Mouse (Mus musculus): ENCODE results near the gene Sertad4. TPM values are rescaled to one million over a fixed set of nuclear protein-coding genes. Genes with fewer than 3 reads are reported as not detected.

Gene Sertad4
- polyA plus RNA-seq, 1 experiment from 2014 or later, result 9.4 TPM

GRCm38 (mm10) chr1:192800338-192800737, 55.2 kb downstream of the Sertad4 start:
- H3K9me3 ChIP-seq (ENCODE audit: control insufficient read depth, low read length), result 0 out of 2 replicates have a peak, but pooled peaks cover 2% of the 10 kb centered on the region
- peaks cover 29% of the 10 kb centered on the region for H3K4me1 ChIP-seq (replicated peaks; ENCODE audit: control insufficient read depth, insufficient read depth, low read length)
- H3K27ac ChIP-seq (ENCODE audit: low read length), result no peak overlapping the region
- no peak overlapping the region for H3K4me3 ChIP-seq (ENCODE audit: low read length)
- 72% methylated on average over 8 of the region's 8 CpGs for WGBS
- no peak overlapping the region for H3K4me2 ChIP-seq (ENCODE audit: low read depth, low read length)
- no peak for ATAC-seq (ENCODE audit: low read depth)
- H3K36me3 ChIP-seq (ENCODE audit: control insufficient read depth, insufficient read depth, low read length), result no peaks in the 10 kb centered on the region
- H3K27me3 ChIP-seq (ENCODE audit: control insufficient read depth, insufficient read depth, low read depth, low read length), result no peaks in the 10 kb centered on the region
- no peak overlapping the region for H3K9ac ChIP-seq (ENCODE audit: low read length)

DNA sequence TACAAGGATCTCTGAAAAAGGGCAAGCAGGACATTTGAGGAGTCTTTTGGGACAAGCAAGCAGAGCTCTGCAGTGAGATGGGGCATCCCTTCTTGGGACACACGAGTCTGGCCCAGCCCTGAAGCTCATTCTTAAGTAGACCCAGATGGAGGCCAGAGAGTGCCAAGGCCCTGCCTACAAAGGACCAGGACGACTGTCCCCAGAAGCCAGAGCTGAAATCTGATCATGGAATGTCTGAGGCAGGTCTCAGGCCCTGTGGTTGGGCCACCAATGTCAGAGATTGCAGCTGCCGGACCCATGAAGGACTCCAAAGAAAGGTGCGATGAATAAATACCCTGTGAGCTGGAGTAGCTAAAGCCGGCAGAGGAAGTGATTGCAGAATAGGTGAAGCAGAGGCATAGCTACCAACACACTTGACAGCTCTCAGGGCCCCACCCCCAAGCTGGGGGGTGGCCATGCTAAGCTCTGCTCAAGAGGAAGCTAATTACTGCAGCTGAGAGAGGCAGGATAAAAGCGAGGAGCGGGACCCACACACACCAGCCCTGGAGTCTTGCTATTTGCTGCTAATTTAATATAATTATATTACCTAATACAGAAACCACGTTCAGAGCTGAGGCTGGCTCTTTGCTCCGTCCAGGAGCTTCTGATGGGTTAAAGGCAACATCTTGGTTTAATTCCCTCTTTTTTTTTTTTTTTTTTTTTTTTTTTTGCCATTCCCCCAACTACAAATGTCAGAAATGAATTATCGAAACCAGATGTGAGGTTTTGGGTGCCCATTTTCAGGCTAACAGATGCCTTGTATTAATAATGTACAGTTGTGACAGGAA, 56.2 kb downstream of the Sertad4 start:
- Histone ChIP-seq H3K4me3 (ENCODE audit: low read length) (no peak overlapping the region), H3K27ac (ENCODE audit: low read length) (peak overlapping the region; percentile 80), H3K4me1 (replicated peaks; ENCODE audit: control insufficient read depth, insufficient read depth, low read length) (peaks cover 29% of the 10 kb centered on the region), H3K9me3 (ENCODE audit: control insufficient read depth, low read length) (0 out of 2 replicates have a peak, but pooled peaks cover 2% of the 10 kb centered on the region), H3K9ac (ENCODE audit: low read length) (no peak overlapping the region), H3K4me2 (ENCODE audit: low read depth, low read length) (no peak overlapping the region), H3K27me3 (ENCODE audit: control insufficient read depth, insufficient read depth, low read depth, low read length) (no peaks in the 10 kb centered on the region), H3K36me3 (ENCODE audit: control insufficient read depth, insufficient read depth, low read length) (no peaks in the 10 kb centered on the region)
- ATAC-seq (ENCODE audit: low read depth), result peak; percentile 51
- WGBS, result 38% methylated on average over 10 of the region's 10 CpGs

GRCm38 (mm10) chr1:192798212-192799164, 57.1 kb downstream of the Sertad4 start:
- H3K27ac ChIP-seq (ENCODE audit: low read length), result peak overlapping the region; percentile 80
- H3K36me3 ChIP-seq (ENCODE audit: control insufficient read depth, insufficient read depth, low read length), result no peaks in the 10 kb centered on the region
- H3K4me2 ChIP-seq (ENCODE audit: low read depth, low read length), result no peak overlapping the region
- no peaks in the 10 kb centered on the region for H3K27me3 ChIP-seq (ENCODE audit: control insufficient read depth, insufficient read depth, low read depth, low read length)
- H3K4me1 ChIP-seq (replicated peaks; ENCODE audit: control insufficient read depth, insufficient read depth, low read length), result peaks cover 29% of the 10 kb centered on the region
- no peak overlapping the region for H3K4me3 ChIP-seq (ENCODE audit: low read length)
- 0 out of 2 replicates have a peak, but pooled peaks cover 2% of the 10 kb centered on the region for H3K9me3 ChIP-seq (ENCODE audit: control insufficient read depth, low read length)
- no peak overlapping the region for H3K9ac ChIP-seq (ENCODE audit: low read length)
- ATAC-seq (ENCODE audit: low read depth), result peak; percentile 82
- WGBS, result 34% methylated on average over 16 of the region's 16 CpGs

- Histone ChIP-seq H3K27ac (ENCODE audit: low read length) (no peak overlapping the region), H3K4me3 (ENCODE audit: low read length) (no peak overlapping the region), H3K9ac (ENCODE audit: low read length) (no peak overlapping the region), H3K27me3 (ENCODE audit: control insufficient read depth, insufficient read depth, low read depth, low read length) (no peaks in the 10 kb centered on the region), H3K4me2 (ENCODE audit: low read depth, low read length) (no peak overlapping the region), H3K36me3 (ENCODE audit: control insufficient read depth, insufficient read depth, low read length) (no peaks in the 10 kb centered on the region), H3K9me3 (ENCODE audit: control insufficient read depth, low read length) (0 out of 2 replicates have a peak, but pooled peaks cover 2% of the 10 kb centered on the region), H3K4me1 (replicated peaks; ENCODE audit: control insufficient read depth, insufficient read depth, low read length) (peaks cover 32% of the 10 kb centered on the region)
- WGBS, result 61% methylated on average over 3 of the region's 3 CpGs
- no peak for ATAC-seq (ENCODE audit: low read depth)
Measured at GRCm38 (mm10) chr1:192797011-192797274, 58.6 kb downstream of the Sertad4 start.

- 0 out of 2 replicates have a peak, but pooled peaks cover 2% of the 10 kb centered on the region for H3K9me3 ChIP-seq (ENCODE audit: control insufficient read depth, low read length)
- H3K9ac ChIP-seq (ENCODE audit: low read length), result no peak overlapping the region
- no peak overlapping the region for H3K4me3 ChIP-seq (ENCODE audit: low read length)
- no peaks in the 10 kb centered on the region for H3K36me3 ChIP-seq (ENCODE audit: control insufficient read depth, insufficient read depth, low read length)
- H3K27ac ChIP-seq (ENCODE audit: low read length), result no peak overlapping the region
- ATAC-seq (ENCODE audit: low read depth), result peak; percentile 9; the same call in 1 of the 2 replicates
- no peaks in the 10 kb centered on the region for H3K27me3 ChIP-seq (ENCODE audit: control insufficient read depth, insufficient read depth, low read depth, low read length)
- no peak overlapping the region for H3K4me2 ChIP-seq (ENCODE audit: low read depth, low read length)
- WGBS, result 8% methylated on average over 14 of the region's 21 CpGs
- H3K4me1 ChIP-seq (replicated peaks; ENCODE audit: control insufficient read depth, insufficient read depth, low read length), result peaks cover 37% of the 10 kb centered on the region
Measured at GRCm38 (mm10) chr1:192796201-192797010, 59.1 kb downstream of the Sertad4 start.

DNA sequence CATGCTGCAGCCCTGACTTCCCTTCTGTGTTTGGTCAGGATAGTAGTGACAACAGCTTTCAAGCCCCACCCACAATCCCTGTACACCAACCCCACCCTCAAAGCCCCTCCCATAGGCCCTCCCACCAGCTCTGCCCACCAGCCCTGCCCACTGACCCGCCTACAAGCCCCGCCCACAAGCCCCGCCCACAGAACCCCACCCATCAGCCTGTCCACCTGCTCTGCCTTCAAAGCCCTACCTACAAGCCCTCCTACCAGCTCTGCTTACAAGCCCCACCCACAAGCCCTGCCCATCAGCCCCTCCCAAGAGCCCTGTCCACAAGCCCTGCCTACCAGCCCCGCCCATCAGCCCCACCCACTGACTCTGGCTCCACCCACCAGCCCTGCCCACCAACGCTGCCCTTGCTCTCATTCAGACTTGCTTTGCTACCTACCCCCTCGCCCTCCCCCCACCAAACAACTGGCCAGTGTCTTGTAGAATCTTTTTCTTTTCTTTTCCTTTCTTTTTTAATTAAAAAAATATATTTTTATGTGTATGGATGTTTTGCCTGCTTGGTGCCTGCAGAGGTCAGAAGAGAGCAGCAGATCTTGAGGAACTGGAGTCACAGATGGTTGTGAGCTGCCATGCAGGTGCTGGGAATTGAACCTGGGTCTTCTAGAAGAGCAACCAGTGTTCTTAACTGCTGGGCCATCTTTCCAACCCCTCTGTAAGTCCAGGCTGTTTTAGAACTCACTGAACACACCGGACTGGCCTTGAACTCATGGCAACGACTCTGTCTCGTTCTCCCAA, 60.4 kb downstream of the Sertad4 start:
- H3K36me3 ChIP-seq (ENCODE audit: control insufficient read depth, insufficient read depth, low read length), result no peaks in the 10 kb centered on the region
- H3K4me2 ChIP-seq (ENCODE audit: low read depth, low read length), result no peak overlapping the region
- 0 out of 2 replicates have a peak, but pooled peaks cover 2% of the 10 kb centered on the region for H3K9me3 ChIP-seq (ENCODE audit: control insufficient read depth, low read length)
- H3K27ac ChIP-seq (ENCODE audit: low read length), result no peak overlapping the region
- H3K9ac ChIP-seq (ENCODE audit: low read length), result no peak overlapping the region
- no peak overlapping the region for H3K4me3 ChIP-seq (ENCODE audit: low read length)
- H3K4me1 ChIP-seq (replicated peaks; ENCODE audit: control insufficient read depth, insufficient read depth, low read length), result peaks cover 39% of the 10 kb centered on the region
- no peak for ATAC-seq (ENCODE audit: low read depth)
- WGBS, result 72% methylated on average over 7 of the region's 9 CpGs
- no peaks in the 10 kb centered on the region for H3K27me3 ChIP-seq (ENCODE audit: control insufficient read depth, insufficient read depth, low read depth, low read length)

Other genes starting within 250 kb of the Sertad4 start
- 8.6 and 9.3 TPM in 2 replicates for gene Hhat, start 84.5 kb downstream of the Sertad4 start, polyA plus RNA-seq (2015; fragmentation: Nextera tagmentation; extraction: Ambion mirVana)
- gene Syt14, start 180.0 kb upstream of the Sertad4 start, polyA plus RNA-seq (2015; fragmentation: Nextera tagmentation; extraction: Ambion mirVana), result 0.62 and 0.70 TPM in 2 replicates